Mouse (Mus musculus) limb, embryonic 11.5 days (tissue): ENCODE results near the gene Msmo1. TPM values are rescaled to one million over a fixed set of nuclear protein-coding genes. Genes with fewer than 3 reads are reported as not detected.

Experiments
- ATAC-seq: fragments of 200-750 bp; cut with Nextera tagmentation; 2 replicates; pipeline ENCODE4 v1.8.0; 2017; ENCODE audit warnings: low read depth; ENCODE audit not compliant: insufficient number of reproducible peaks, low FRiP score, low TSS enrichment
- DNase-seq: peaks from one replicate; pipeline ENCODE4 v3.0.0-alpha.2; 2015; ENCODE audit warnings: low spot score
- H3K27ac ChIP-seq: fragments of 300-500 bp; sonication (generic); replicated peaks from 2 replicates; pipeline ENCODE4 v1.5.1; 2014; ENCODE audit warnings: low read depth, mild to moderate bottlenecking, low read length
- H3K27me3 ChIP-seq: fragments of 300-500 bp; sonication (generic); 2 replicates; pipeline ENCODE4 v1.6.1; 2014; ENCODE audit warnings: mild to moderate bottlenecking, low read length, mixed read lengths; ENCODE audit not compliant: control insufficient read depth, insufficient read depth
- H3K36me3 ChIP-seq: fragments of 300-500 bp; sonication (generic); 2 replicates; pipeline ENCODE4 v1.6.1; 2014; ENCODE audit warnings: mild to moderate bottlenecking, low read length, moderate library complexity, mixed read lengths; ENCODE audit not compliant: control insufficient read depth, insufficient read depth
- H3K4me1 ChIP-seq: fragments of 300-500 bp; sonication (generic); 2 replicates; pipeline ENCODE4 v1.6.1; 2014; ENCODE audit warnings: low read length, mixed read lengths; ENCODE audit not compliant: control insufficient read depth, insufficient read depth
- H3K4me2 ChIP-seq: fragments of 300-500 bp; sonication (generic); 2 replicates; pipeline ENCODE4 v1.6.1; 2014; ENCODE audit warnings: low read depth, mild to moderate bottlenecking, moderate library complexity; ENCODE audit not compliant: severe bottlenecking
- H3K4me3 ChIP-seq: fragments of 300-500 bp; sonication (generic); 2 replicates; pipeline ENCODE4 v1.5.1; 2014; ENCODE audit warnings: low read depth, low read length
- H3K9ac ChIP-seq: fragments of 300-500 bp; sonication (generic); 2 replicates; pipeline ENCODE4 v1.6.1; 2014; ENCODE audit warnings: mild to moderate bottlenecking, low read length
- H3K9me3 ChIP-seq: fragments of 300-500 bp; sonication (generic); 2 replicates; pipeline ENCODE4 v1.6.1; 2016; ENCODE audit warnings: low read length; ENCODE audit not compliant: control insufficient read depth
- WGBS: fragments of 180-500 bp; shearing (Covaris S2); extraction: QIAGEN DNeasy Blood & Tissue Kit; methylation state at CpG from one replicate; pipeline ENCODE4 v1.1.7; 2014; 5-methylcytosine and 5-hydroxymethylcytosine counted together
- polyA plus RNA-seq: library from polyadenylated mRNA; unstranded; fragments of >200 nt; fragmentation: Nextera tagmentation; extraction: Ambion mirVana; gene quantifications from 2 replicates; pipeline ENCODE4 v1.2.1, GENCODE M21; 2014

The Msmo1 gene
- polyA plus RNA-seq, 1 experiment from 2014 or later, result 135 TPM

- no peak overlapping the region for H3K27ac ChIP-seq
Observed at GRCm38 (mm10) chr8:64732596-64732995, 996 bp downstream of the Msmo1 start.

GRCm38 (mm10) chr8:64728156-64728555 lies 5.4 kb downstream of the Msmo1 start:
- no peak overlapping the region for H3K4me3 ChIP-seq
- DNase-seq (no peak), ATAC-seq (no peak)
- no peaks in the 10 kb centered on the region for H3K27me3 ChIP-seq
- peaks cover 14% of the 10 kb centered on the region; the same call in 1 of the 2 replicates for H3K36me3 ChIP-seq
- H3K27ac ChIP-seq, result no peak overlapping the region
- no peak overlapping the region for H3K9ac ChIP-seq
- H3K4me1 ChIP-seq, result no peaks in the 10 kb centered on the region
- H3K9me3 ChIP-seq, result no peaks in the 10 kb centered on the region
- no peak overlapping the region for H3K4me2 ChIP-seq
- WGBS, result 92% methylated on average over 7 of the region's 7 CpGs

More at GRCm38 (mm10) chr8:64732596-64732995, 996 bp downstream of the Msmo1 start:
- Histone ChIP-seq H3K4me3 (peak overlapping the region; percentile 78), H3K36me3 (peaks cover 4% of the 10 kb centered on the region; the same call in 1 of the 2 replicates), H3K9ac (peak overlapping the region; percentile 57), H3K9me3 (no peaks in the 10 kb centered on the region), H3K4me1 (no peaks in the 10 kb centered on the region), H3K27me3 (no peaks in the 10 kb centered on the region), H3K4me2 (peak overlapping the region; percentile 49)
- ATAC-seq, result no peak
- WGBS, result 16% methylated on average over 9 of the region's 9 CpGs
- no peak for DNase-seq

- Histone ChIP-seq H3K27ac (no peak overlapping the region), H3K4me2 (no peak overlapping the region), H3K36me3 (peaks cover 16% of the 10 kb centered on the region; the same call in 1 of the 2 replicates), H3K9me3 (no peaks in the 10 kb centered on the region), H3K4me1 (no peaks in the 10 kb centered on the region), H3K27me3 (no peaks in the 10 kb centered on the region), H3K9ac (no peak overlapping the region), H3K4me3 (no peak overlapping the region)
- no peak for DNase-seq
- 90% methylated on average over 4 of the region's 4 CpGs for WGBS
- no peak for ATAC-seq
Observed at GRCm38 (mm10) chr8:64726190-64726695, 7.3 kb downstream of the Msmo1 start.

GRCm38 (mm10) chr8:64723206-64723605 lies 10.4 kb downstream of the Msmo1 start:
- no peak for DNase-seq
- no peaks in the 10 kb centered on the region for H3K27me3 ChIP-seq
- H3K4me2 ChIP-seq, result no peak overlapping the region
- no peak overlapping the region for H3K27ac ChIP-seq
- 97% methylated on average over 2 of the region's 2 CpGs for WGBS
- no peaks in the 10 kb centered on the region for H3K4me1 ChIP-seq
- no peak overlapping the region for H3K4me3 ChIP-seq
- H3K36me3 ChIP-seq, result peaks cover 20% of the 10 kb centered on the region; the same call in 1 of the 2 replicates
- no peaks in the 10 kb centered on the region for H3K9me3 ChIP-seq
- no peak for ATAC-seq
- H3K9ac ChIP-seq, result no peak overlapping the region

- ATAC-seq, result no peak
- no peaks in the 10 kb centered on the region for H3K4me1 ChIP-seq
- no peak overlapping the region for H3K4me2 ChIP-seq
- no peak overlapping the region for H3K9ac ChIP-seq
- no peak for DNase-seq
- WGBS, result 79% methylated on average over 7 of the region's 7 CpGs
- no peak overlapping the region for H3K4me3 ChIP-seq
- H3K27me3 ChIP-seq, result no peaks in the 10 kb centered on the region
- peaks cover 13% of the 10 kb centered on the region; the same call in 1 of the 2 replicates for H3K36me3 ChIP-seq
- no peaks in the 10 kb centered on the region for H3K9me3 ChIP-seq
- H3K27ac ChIP-seq, result no peak overlapping the region
Observed at GRCm38 (mm10) chr8:64717868-64718267, 15.7 kb downstream of the Msmo1 start.

- 89% methylated on average over 7 of the region's 7 CpGs for WGBS
- no peak for ATAC-seq
Observed at GRCm38 (mm10) chr8:64712499-64712898, 21.1 kb downstream of the Msmo1 start.

GRCm38 (mm10) chr8:64711544-64711943 lies 22.0 kb downstream of the Msmo1 start:
- H3K4me3 ChIP-seq, result no peak overlapping the region
- H3K36me3 ChIP-seq, result no peaks in the 10 kb centered on the region
- H3K4me2 ChIP-seq, result no peak overlapping the region
- no peaks in the 10 kb centered on the region for H3K9me3 ChIP-seq
- H3K9ac ChIP-seq, result no peak overlapping the region
- no peaks in the 10 kb centered on the region for H3K4me1 ChIP-seq
- ATAC-seq, result no peak
- no peak overlapping the region for H3K27ac ChIP-seq
- no peak for DNase-seq
- no peaks in the 10 kb centered on the region for H3K27me3 ChIP-seq
- 30% methylated on average over 1 of the region's 1 CpGs for WGBS

More at GRCm38 (mm10) chr8:64712499-64712898, 21.1 kb downstream of the Msmo1 start:
- no peak overlapping the region for H3K4me2 ChIP-seq
- H3K9ac ChIP-seq, result no peak overlapping the region
- no peak for DNase-seq
- no peaks in the 10 kb centered on the region for H3K4me1 ChIP-seq
- no peak overlapping the region for H3K4me3 ChIP-seq
- H3K9me3 ChIP-seq, result no peaks in the 10 kb centered on the region
- H3K27ac ChIP-seq, result no peak overlapping the region
- H3K27me3 ChIP-seq, result no peaks in the 10 kb centered on the region
- H3K36me3 ChIP-seq, result no peaks in the 10 kb centered on the region; the same call in 1 of the 2 replicates

GRCm38 (mm10) chr8:64707481-64707880 lies 26.1 kb downstream of the Msmo1 start:
- Histone ChIP-seq H3K27ac (no peak overlapping the region), H3K9me3 (no peaks in the 10 kb centered on the region), H3K27me3 (no peaks in the 10 kb centered on the region), H3K4me1 (no peaks in the 10 kb centered on the region), H3K4me2 (no peak overlapping the region), H3K36me3 (no peaks in the 10 kb centered on the region), H3K4me3 (no peak overlapping the region), H3K9ac (no peak overlapping the region)
- no peak for ATAC-seq
- no peak for DNase-seq

- Histone ChIP-seq H3K36me3 (no peaks in the 10 kb centered on the region), H3K9me3 (no peaks in the 10 kb centered on the region), H3K27me3 (no peaks in the 10 kb centered on the region), H3K9ac (no peak overlapping the region), H3K27ac (no peak overlapping the region), H3K4me1 (no peaks in the 10 kb centered on the region), H3K4me2 (no peak overlapping the region), H3K4me3 (no peak overlapping the region)
- 93% methylated on average over 1 of the region's 1 CpGs for WGBS
- no peak for ATAC-seq
- no peak for DNase-seq
Observed at GRCm38 (mm10) chr8:64703191-64703590, 30.4 kb downstream of the Msmo1 start.
